Mouse (Mus musculus): Measurements from ENCODE around the gene Lig3. TPM values are rescaled to one million over a fixed set of nuclear protein-coding genes. Genes with fewer than 3 reads are reported as not detected.
A peak's percentile ranks its signal among the peaks of the same experiment; 100 is the strongest.

Lig3 gene
- polyA plus RNA-seq, 1 experiment from 2014 or later: 35.3 TPM

- no peak overlapping the region for H3K9ac ChIP-seq (replicated peaks; ENCODE audit: low read length)
- no peaks in the 10 kb centered on the region for H3K9me3 ChIP-seq (ENCODE audit: control insufficient read depth, low read length)
- H3K36me3 ChIP-seq (ENCODE audit: control insufficient read depth, insufficient read depth, low read length): no peaks in the 10 kb centered on the region
- H3K4me1 ChIP-seq (ENCODE audit: control insufficient read depth, insufficient read depth, low read length): peaks cover 15% of the 10 kb centered on the region
- no peak for DNase-seq
- no peaks in the 10 kb centered on the region for H3K27me3 ChIP-seq (ENCODE audit: control insufficient read depth, insufficient read depth, low read length)
- no peak for ATAC-seq (ENCODE audit: low FRiP score, low TSS enrichment)
- 24% methylated on average over 6 of the region's 6 CpGs for WGBS
- H3K4me2 ChIP-seq (ENCODE audit: low read length): no peak overlapping the region
- no peak overlapping the region for H3K4me3 ChIP-seq (replicated peaks; ENCODE audit: low read depth, low read length)
- H3K27ac ChIP-seq (replicated peaks; ENCODE audit: low read depth, low read length): no peak overlapping the region
Measured at GRCm38 (mm10) chr11:82847571-82848000, 66.7 kb downstream of the Lig3 start.

GRCm38 (mm10) chr11:82850259-82850658 is 69.4 kb downstream of the Lig3 start:
- WGBS: 45% methylated on average over 5 of the region's 5 CpGs
- no peaks in the 10 kb centered on the region for H3K9me3 ChIP-seq (ENCODE audit: control insufficient read depth, low read length)
- ATAC-seq (ENCODE audit: low FRiP score, low TSS enrichment) (no peak), DNase-seq (peak; percentile 26)
- no peak overlapping the region for H3K4me3 ChIP-seq (replicated peaks; ENCODE audit: low read depth, low read length)
- H3K27me3 ChIP-seq (ENCODE audit: control insufficient read depth, insufficient read depth, low read length): no peaks in the 10 kb centered on the region
- H3K36me3 ChIP-seq (ENCODE audit: control insufficient read depth, insufficient read depth, low read length): no peaks in the 10 kb centered on the region
- H3K4me2 ChIP-seq (ENCODE audit: low read length): no peak overlapping the region
- no peak overlapping the region for H3K9ac ChIP-seq (replicated peaks; ENCODE audit: low read length)
- no peak overlapping the region; the same call in 1 of the 2 replicates for H3K27ac ChIP-seq (replicated peaks; ENCODE audit: low read depth, low read length)
- H3K4me1 ChIP-seq (ENCODE audit: control insufficient read depth, insufficient read depth, low read length): peaks cover 15% of the 10 kb centered on the region

GRCm38 (mm10) chr11:82852115-82852514 is 71.2 kb downstream of the Lig3 start:
- no peak for DNase-seq
- no peaks in the 10 kb centered on the region for H3K27me3 ChIP-seq (ENCODE audit: control insufficient read depth, insufficient read depth, low read length)
- H3K4me1 ChIP-seq (ENCODE audit: control insufficient read depth, insufficient read depth, low read length): peaks cover 8% of the 10 kb centered on the region; the same call in 1 of the 2 replicates
- H3K9me3 ChIP-seq (ENCODE audit: control insufficient read depth, low read length): no peaks in the 10 kb centered on the region
- H3K4me2 ChIP-seq (ENCODE audit: low read length): peak overlapping the region; percentile 1; the same call in 1 of the 2 replicates
- ATAC-seq (ENCODE audit: low FRiP score, low TSS enrichment): no peak
- H3K9ac ChIP-seq (replicated peaks; ENCODE audit: low read length): no peak overlapping the region; the same call in 1 of the 2 replicates
- H3K27ac ChIP-seq (replicated peaks; ENCODE audit: low read depth, low read length): no peak overlapping the region
- H3K4me3 ChIP-seq (replicated peaks; ENCODE audit: low read depth, low read length): no peak overlapping the region
- no peaks in the 10 kb centered on the region for H3K36me3 ChIP-seq (ENCODE audit: control insufficient read depth, insufficient read depth, low read length)
- WGBS: 88% methylated on average over 11 of the region's 11 CpGs

GRCm38 (mm10) chr11:82852540-82852939 is 71.6 kb downstream of the Lig3 start:
- H3K4me2 ChIP-seq (ENCODE audit: low read length): no peak overlapping the region
- no peak overlapping the region for H3K9ac ChIP-seq (replicated peaks; ENCODE audit: low read length)
- H3K36me3 ChIP-seq (ENCODE audit: control insufficient read depth, insufficient read depth, low read length): no peaks in the 10 kb centered on the region
- no peaks in the 10 kb centered on the region for H3K27me3 ChIP-seq (ENCODE audit: control insufficient read depth, insufficient read depth, low read length)
- no peak overlapping the region for H3K4me3 ChIP-seq (replicated peaks; ENCODE audit: low read depth, low read length)
- 81% methylated on average over 10 of the region's 10 CpGs for WGBS
- H3K27ac ChIP-seq (replicated peaks; ENCODE audit: low read depth, low read length): no peak overlapping the region
- H3K4me1 ChIP-seq (ENCODE audit: control insufficient read depth, insufficient read depth, low read length): peaks cover 8% of the 10 kb centered on the region; the same call in 1 of the 2 replicates
- DNase-seq: no peak
- ATAC-seq (ENCODE audit: low FRiP score, low TSS enrichment): no peak
- no peaks in the 10 kb centered on the region for H3K9me3 ChIP-seq (ENCODE audit: control insufficient read depth, low read length)

GRCm38 (mm10) chr11:82852958-82853357 is 72.0 kb downstream of the Lig3 start:
- Histone ChIP-seq H3K9ac (replicated peaks; ENCODE audit: low read length) (no peak overlapping the region), H3K36me3 (ENCODE audit: control insufficient read depth, insufficient read depth, low read length) (no peaks in the 10 kb centered on the region), H3K27me3 (ENCODE audit: control insufficient read depth, insufficient read depth, low read length) (no peaks in the 10 kb centered on the region), H3K27ac (replicated peaks; ENCODE audit: low read depth, low read length) (no peak overlapping the region), H3K4me1 (ENCODE audit: control insufficient read depth, insufficient read depth, low read length) (peaks cover 8% of the 10 kb centered on the region; the same call in 1 of the 2 replicates), H3K4me2 (ENCODE audit: low read length) (no peak overlapping the region), H3K9me3 (ENCODE audit: control insufficient read depth, low read length) (no peaks in the 10 kb centered on the region), H3K4me3 (replicated peaks; ENCODE audit: low read depth, low read length) (no peak overlapping the region)
- DNase-seq (no peak), ATAC-seq (ENCODE audit: low FRiP score, low TSS enrichment) (no peak)
- WGBS: 95% methylated on average over 7 of the region's 7 CpGs

Other genes starting within 250 kb of the Lig3 start
- gene Cct6b, start 16.8 kb upstream of the Lig3 start, polyA plus RNA-seq (2014; fragmentation: Nextera tagmentation; extraction: Ambion mirVana): 0.46 and 0.55 TPM in 2 replicates
- 24.2 and 26.9 TPM in 2 replicates for gene Zfp830, start 16.8 kb upstream of the Lig3 start, polyA plus RNA-seq (2014; fragmentation: Nextera tagmentation; extraction: Ambion mirVana)
- gene Rffl, start 90.1 kb downstream of the Lig3 start, polyA plus RNA-seq (2014; fragmentation: Nextera tagmentation; extraction: Ambion mirVana): 2.6 and 4.2 TPM in 2 replicates
- gene Rad51d, start 109.5 kb downstream of the Lig3 start, polyA plus RNA-seq (2014; fragmentation: Nextera tagmentation; extraction: Ambion mirVana): 11.4 and 17.2 TPM in 2 replicates
- 0.30 and 0.38 TPM in 2 replicates for gene Fndc8, start 111.0 kb downstream of the Lig3 start, polyA plus RNA-seq (2014; fragmentation: Nextera tagmentation; extraction: Ambion mirVana)
- 24.8 and 28.0 TPM in 2 replicates for gene Nle1, start 127.3 kb downstream of the Lig3 start, polyA plus RNA-seq (2014; fragmentation: Nextera tagmentation; extraction: Ambion mirVana)
- gene Unc45b, start 129.4 kb downstream of the Lig3 start, polyA plus RNA-seq (2014; fragmentation: Nextera tagmentation; extraction: Ambion mirVana): 0.32 and 0.84 TPM in 2 replicates
- 0.98 and 2.6 TPM in 2 replicates for gene Slfn5, start 170.2 kb downstream of the Lig3 start, polyA plus RNA-seq (2014; fragmentation: Nextera tagmentation; extraction: Ambion mirVana)
- gene Slfn9, start 210.7 kb downstream of the Lig3 start, polyA plus RNA-seq (2014; fragmentation: Nextera tagmentation; extraction: Ambion mirVana): 1.2 and 3.1 TPM in 2 replicates
- 0.07 and 0.54 TPM in 2 replicates for gene Slfn8, start 239.7 kb downstream of the Lig3 start, polyA plus RNA-seq (2014; fragmentation: Nextera tagmentation; extraction: Ambion mirVana)

Data from midbrain, embryonic 14.5 days (tissue).